Mouse (Mus musculus): ENCODE data around the gene Ott. TPM values are rescaled to one million over a fixed set of nuclear protein-coding genes. Genes with fewer than 3 reads are reported as not detected.
"Not testable (repeated sequence)": the region's sequence is repeated elsewhere in the genome, so short reads cannot be mapped to it uniquely, and the experiment has no call there.

Gene Ott
- polyA plus RNA-seq (2016; fragmentation: Nextera tagmentation; extraction: Ambion mirVana) = not detected in 2 replicates

GRCm38 (mm10) chrX:149073982-149074381 lies at the start of gene Ott:
Gene Ott (plus strand): TSS chrX:149074282.
- H3K36me3 ChIP-seq; H3K27me3 ChIP-seq; H3K4me3 ChIP-seq; H3K9ac ChIP-seq; H3K4me2 ChIP-seq (replicated peaks); H3K27ac ChIP-seq; H3K4me1 ChIP-seq; ATAC-seq (ENCODE audit: insufficient number of reproducible peaks, insufficient read depth, low FRiP score, low TSS enrichment); H3K9me3 ChIP-seq: not testable (repeated sequence)
- WGBS = no CpG with 5 or more reads among the region's 5 CpGs

Other genes with a start within 250 kb of the Ott start
- not detected in 2 replicates for gene Luzp4, start 216.6 kb upstream of the Ott start, polyA plus RNA-seq (2016; fragmentation: Nextera tagmentation; extraction: Ambion mirVana)
- not detected in 2 replicates for gene Gm15093, start 198.1 kb downstream of the Ott start, polyA plus RNA-seq (2016; fragmentation: Nextera tagmentation; extraction: Ambion mirVana)